Mouse (Mus musculus) midbrain, postnatal 0 days (tissue): ENCODE data around the gene Brdt. TPM values are rescaled to one million over a fixed set of nuclear protein-coding genes. Genes with fewer than 3 reads are reported as not detected.
A peak's percentile ranks its signal among the peaks of the same experiment; 100 is the strongest.

Experiments
- ATAC-seq: fragments of 200-750 bp; cut with Nextera tagmentation; 2 replicates; pipeline ENCODE4 v1.8.0; 2017; ENCODE audit warnings: moderate number of reproducible peaks, mild to moderate bottlenecking, moderate TSS enrichment, moderate library complexity; ENCODE audit not compliant: low FRiP score
- DNase-seq: peaks from one replicate; pipeline ENCODE4 v3.0.0-alpha.2; 2015; ENCODE audit warnings: low spot score
- H3K27ac ChIP-seq: fragments of 300-500 bp; sonication (generic); 2 replicates; pipeline ENCODE4 v1.5.1; 2014; ENCODE audit warnings: low read depth, mild to moderate bottlenecking, low read length, mixed read lengths
- H3K27me3 ChIP-seq: fragments of 300-500 bp; sonication (generic); 2 replicates; pipeline ENCODE4 v1.6.1; 2014; ENCODE audit warnings: low read length, control low read depth, mixed read lengths; ENCODE audit not compliant: insufficient read depth
- H3K36me3 ChIP-seq: fragments of 300-500 bp; sonication (generic); 2 replicates; pipeline ENCODE4 v1.6.1; 2014; ENCODE audit warnings: low read length, control low read depth, mixed read lengths; ENCODE audit not compliant: insufficient read depth
- H3K4me1 ChIP-seq: fragments of 300-500 bp; sonication (generic); 2 replicates; pipeline ENCODE4 v1.6.1; 2014; ENCODE audit warnings: mild to moderate bottlenecking, control low read depth, antibody characterized with exemption, low read length, mixed read lengths; ENCODE audit not compliant: insufficient read depth
- H3K4me2 ChIP-seq: fragments of 300-500 bp; sonication (generic); 2 replicates; pipeline ENCODE4 v1.6.1; 2014; ENCODE audit warnings: low read depth, mild to moderate bottlenecking, low read length, mixed read lengths; ENCODE audit not compliant: poor library complexity, severe bottlenecking
- H3K4me3 ChIP-seq: fragments of 300-500 bp; sonication (generic); 2 replicates; pipeline ENCODE4 v1.5.1; 2014; ENCODE audit warnings: low read depth, mild to moderate bottlenecking, low read length, moderate library complexity
- H3K9ac ChIP-seq: fragments of 300-500 bp; sonication (generic); replicated peaks from 2 replicates; pipeline ENCODE4 v1.6.1; 2014; ENCODE audit warnings: mild to moderate bottlenecking, low read length, moderate library complexity, mixed read lengths; ENCODE audit not compliant: poor library complexity, severe bottlenecking
- H3K9me3 ChIP-seq: fragments of 300-500 bp; sonication (generic); 2 replicates; pipeline ENCODE4 v1.6.1; 2016; ENCODE audit warnings: low read length, control low read depth
- CTCF ChIP-seq: IDR thresholded peaks from 2 replicates; pipeline ENCODE4 v1.5.1; 2016; ENCODE audit warnings: antibody characterized with exemption, mild to moderate bottlenecking
- WGBS: fragments of 180-500 bp; shearing (Covaris S2); extraction: QIAGEN DNeasy Blood & Tissue Kit; methylation state at CpG from one replicate; pipeline ENCODE4 v1.1.7; 2014; 5-methylcytosine and 5-hydroxymethylcytosine counted together
- polyA plus RNA-seq: library from polyadenylated mRNA; unstranded; fragments of >200 nt; fragmentation: Nextera tagmentation; extraction: Ambion mirVana; gene quantifications from 2 replicates; pipeline ENCODE4 v1.2.1, GENCODE M21; 2015
- total RNA-seq: library from RNA; depleted of rRNA; stranded (reverse); fragments of >200 nt; gene quantifications from 2 replicates; pipeline ENCODE4 v1.2.3, GENCODE M21; 2014

The Brdt gene
- total and polyA plus RNA-seq, 2 experiments from 2014 or later: 3.9 to 4.0 TPM

DNA sequence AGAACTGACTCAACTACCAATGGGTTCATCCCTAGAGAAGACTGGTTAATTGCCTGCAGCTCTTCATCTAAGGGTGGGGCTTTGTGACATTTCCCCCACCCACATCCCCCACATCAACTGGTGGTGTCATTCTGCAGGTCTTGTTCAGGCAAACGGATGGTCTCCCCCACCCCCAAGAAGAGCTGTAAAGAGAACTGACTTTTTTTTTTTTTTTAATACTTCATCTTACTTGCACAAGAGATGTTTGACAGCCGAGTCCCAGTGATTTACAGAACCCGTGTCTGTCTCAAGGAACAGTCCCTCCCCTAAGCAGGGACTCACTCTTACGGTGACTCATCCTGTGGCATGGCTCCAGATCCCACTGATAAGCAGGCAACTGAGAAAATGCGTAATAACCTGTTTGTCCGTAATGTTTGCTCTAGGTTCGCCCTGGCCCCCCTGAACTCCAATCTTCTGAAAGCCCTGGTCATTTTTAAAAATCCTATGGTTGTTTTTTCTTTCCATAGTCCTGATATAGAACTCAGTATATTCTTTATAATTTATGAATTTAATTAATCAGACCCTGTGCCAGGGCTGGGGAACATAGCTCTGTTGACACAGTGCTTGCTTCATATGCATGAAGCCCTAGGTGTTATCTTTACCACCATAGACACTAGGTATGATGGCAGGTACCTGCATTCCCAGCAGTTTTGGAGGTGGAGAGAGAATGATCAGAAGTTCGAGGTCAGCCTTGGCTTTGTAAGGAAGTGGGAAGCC is 35.7 kb upstream of the Brdt start:
- Histone ChIP-seq H3K4me1 (no peaks in the 10 kb centered on the region), H3K9me3 (no peaks in the 10 kb centered on the region), H3K4me2 (no peak overlapping the region), H3K27me3 (0 out of 2 replicates have a peak, but pooled peaks cover 8% of the 10 kb centered on the region), H3K27ac (no peak overlapping the region), H3K36me3 (no peaks in the 10 kb centered on the region), H3K4me3 (no peak overlapping the region), H3K9ac (no peak overlapping the region)
- TF ChIP-seq CTCF: no peak
- DNase-seq: no peak
- no peak for ATAC-seq
- 75% methylated on average over 8 of the region's 8 CpGs for WGBS

GRCm38 (mm10) chr5:107295817-107296511 is 35.0 kb upstream of the Brdt start:
- no peaks in the 10 kb centered on the region for H3K4me1 ChIP-seq
- 0 out of 2 replicates have a peak, but pooled peaks cover 6% of the 10 kb centered on the region for H3K27me3 ChIP-seq
- H3K4me2 ChIP-seq: no peak overlapping the region
- no peak overlapping the region for H3K9ac ChIP-seq
- H3K36me3 ChIP-seq: no peaks in the 10 kb centered on the region
- no peak for TF ChIP-seq CTCF
- H3K4me3 ChIP-seq: no peak overlapping the region
- no peaks in the 10 kb centered on the region for H3K9me3 ChIP-seq
- no peak for ATAC-seq
- no peak overlapping the region for H3K27ac ChIP-seq
- DNase-seq: no peak
- 74% methylated on average over 16 of the region's 16 CpGs for WGBS

DNA sequence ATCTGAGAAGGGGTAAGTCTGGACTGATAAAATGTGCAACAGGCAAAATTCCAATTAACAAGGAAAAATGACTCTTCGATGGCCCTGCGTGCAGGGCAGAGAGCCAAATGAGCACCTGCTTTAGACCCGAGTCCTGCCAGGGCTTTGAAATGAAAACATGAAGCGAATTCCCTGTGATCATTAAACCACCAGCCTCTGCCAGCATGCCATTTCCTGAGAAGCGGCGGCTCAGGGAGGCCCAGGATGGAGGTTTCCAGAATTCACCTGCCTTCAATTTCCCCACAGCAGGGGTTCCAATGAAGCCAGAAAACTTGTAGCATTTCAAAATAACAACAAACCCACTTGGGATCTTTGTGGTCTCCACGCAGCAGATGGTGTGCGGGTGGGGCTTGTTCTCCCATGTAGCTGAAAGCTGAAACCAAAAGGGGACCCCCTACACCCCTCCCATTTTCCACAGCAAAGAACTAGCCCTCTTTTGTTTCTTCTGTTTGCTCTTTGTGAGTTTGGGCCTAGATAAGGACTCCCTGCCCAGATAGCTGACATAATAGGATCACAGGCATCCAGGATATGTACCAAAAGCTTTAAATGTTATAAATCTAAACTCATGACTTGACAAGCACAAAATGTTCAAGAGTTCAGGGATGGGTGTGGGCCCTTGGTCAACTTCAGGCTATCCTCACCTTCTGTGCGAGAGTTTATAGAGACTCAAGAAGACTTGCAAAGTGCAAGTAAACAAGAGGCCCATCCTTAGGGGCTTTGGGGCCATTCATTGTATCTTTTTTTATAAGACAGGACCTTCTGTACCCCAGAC is 34.2 kb upstream of the Brdt start:
- no peak overlapping the region for H3K4me3 ChIP-seq
- no peaks in the 10 kb centered on the region for H3K4me1 ChIP-seq
- H3K9ac ChIP-seq: no peak overlapping the region
- 0 out of 2 replicates have a peak, but pooled peaks cover under 1% of the 10 kb centered on the region for H3K27me3 ChIP-seq
- 42% methylated on average over 9 of the region's 9 CpGs for WGBS
- no peak overlapping the region for H3K27ac ChIP-seq
- no peaks in the 10 kb centered on the region for H3K9me3 ChIP-seq
- no peak overlapping the region for H3K4me2 ChIP-seq
- no peaks in the 10 kb centered on the region for H3K36me3 ChIP-seq
- ATAC-seq (no peak), DNase-seq (peak; percentile 47)
- TF ChIP-seq CTCF: no peak

- Histone ChIP-seq H3K9ac (no peak overlapping the region), H3K4me2 (no peak overlapping the region), H3K36me3 (no peaks in the 10 kb centered on the region), H3K4me3 (no peak overlapping the region), H3K27me3 (no peaks in the 10 kb centered on the region), H3K4me1 (no peaks in the 10 kb centered on the region), H3K9me3 (no peaks in the 10 kb centered on the region), H3K27ac (no peak overlapping the region)
- ATAC-seq (no peak), DNase-seq (no peak)
- WGBS: 84% methylated on average over 11 of the region's 11 CpGs
- TF ChIP-seq CTCF: no peak
These were observed 32.1 kb upstream of the Brdt start for GRCm38 (mm10) chr5:107298854-107299253.

DNA sequence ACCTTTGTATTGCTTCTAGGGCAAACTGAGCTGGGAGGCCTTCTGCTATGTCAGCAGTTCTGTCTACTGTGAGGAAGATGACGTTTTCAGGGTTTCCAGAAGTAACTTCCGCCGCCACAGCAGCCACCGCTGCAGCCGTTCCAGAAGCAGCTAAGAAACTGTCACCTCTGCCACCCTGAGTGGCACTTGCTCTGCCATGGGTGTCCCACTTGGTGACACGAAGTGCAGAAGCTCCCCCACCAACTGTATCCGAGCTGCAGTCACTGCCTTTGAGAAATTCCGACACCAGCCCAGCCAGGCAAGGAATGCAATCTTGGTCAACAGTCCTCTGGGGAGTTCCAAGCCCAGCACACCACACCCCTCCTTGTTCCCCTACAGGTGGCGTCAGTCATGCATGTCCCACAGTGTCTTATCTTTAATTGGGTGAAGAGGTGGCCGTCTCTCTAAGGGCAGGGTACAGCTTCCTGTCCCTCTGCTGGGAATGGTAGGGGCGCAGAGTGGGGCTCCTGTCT is 27.6 kb upstream of the Brdt start:
- WGBS: 54% methylated on average over 11 of the region's 11 CpGs
- Histone ChIP-seq H3K27ac (no peak overlapping the region), H3K4me1 (no peaks in the 10 kb centered on the region), H3K9ac (no peak overlapping the region), H3K4me3 (no peak overlapping the region), H3K9me3 (no peaks in the 10 kb centered on the region), H3K27me3 (0 out of 2 replicates have a peak, but pooled peaks cover 4% of the 10 kb centered on the region), H3K4me2 (no peak overlapping the region), H3K36me3 (no peaks in the 10 kb centered on the region)
- TF ChIP-seq CTCF: no peak
- no peak for DNase-seq
- no peak for ATAC-seq
